Mouse (Mus musculus) erythroblast, embryonic 14.5 days (primary cell): ENCODE measurements around the gene Padi4. TPM values are rescaled to one million over a fixed set of nuclear protein-coding genes. Genes with fewer than 3 reads are reported as not detected.

Experiments used
- H3K27me3 ChIP-seq: 2 replicates; pipeline ENCODE4 v1.6.1; 2012; ENCODE audit warnings: inconsistent platforms; ENCODE audit not compliant: control insufficient read depth
- H3K36me3 ChIP-seq: 2 replicates; pipeline ENCODE4 v1.6.1; 2012; ENCODE audit warnings: mild to moderate bottlenecking, inconsistent platforms; ENCODE audit not compliant: control insufficient read depth
- H3K4me1 ChIP-seq: 2 replicates; pipeline ENCODE4 v1.6.1; 2012; ENCODE audit warnings: inconsistent platforms; ENCODE audit not compliant: control insufficient read depth
- H3K4me3 ChIP-seq: replicated peaks from 2 replicates; pipeline ENCODE3; 2012; ENCODE audit warnings: moderate library complexity, mild to moderate bottlenecking, inconsistent platforms
- H3K9me3 ChIP-seq: 2 replicates; pipeline ENCODE4 v1.6.1; 2012; ENCODE audit warnings: low read length, inconsistent platforms, mixed read lengths; ENCODE audit not compliant: control insufficient read depth
- GATA1 ChIP-seq: IDR thresholded peaks from 2 replicates; pipeline ENCODE4 v1.6.1; 2012; ENCODE audit warnings: low read length, inconsistent platforms, mixed read lengths
- TAL1 ChIP-seq: IDR thresholded peaks from 3 replicates; pipeline ENCODE4 v1.6.1; 2012; ENCODE audit warnings: low read length, inconsistent platforms, mixed read lengths
- polyA plus RNA-seq: library from polyadenylated mRNA; stranded (reverse); fragments of >175 nt; gene quantifications from 2 replicates; pipeline ENCODE4 v1.2.3, GENCODE M21; 2012

Padi4 gene
- polyA plus RNA-seq, 1 experiment, result not detected

- TF ChIP-seq TAL1 (no peak), GATA1 (no peak)
- H3K27me3 ChIP-seq, result no peaks in the 10 kb centered on the region
- H3K4me3 ChIP-seq, result no peak overlapping the region
These were observed 20.7 kb downstream of the Padi4 start for GRCm38 (mm10) chr4:140753366-140753765.

GRCm38 (mm10) chr4:140750328-140750727, 23.7 kb downstream of the Padi4 start:
- Histone ChIP-seq H3K9me3 (no peaks in the 10 kb centered on the region), H3K4me1 (peaks cover 8% of the 10 kb centered on the region), H3K27me3 (no peaks in the 10 kb centered on the region), H3K4me3 (peak overlapping the region; percentile 12), H3K36me3 (no peaks in the 10 kb centered on the region)
- TF ChIP-seq TAL1, result no peak
- TF ChIP-seq GATA1, result no peak

More at GRCm38 (mm10) chr4:140753366-140753765, 20.7 kb downstream of the Padi4 start:
- Histone ChIP-seq H3K9me3 (no peaks in the 10 kb centered on the region), H3K36me3 (no peaks in the 10 kb centered on the region; the same call in 1 of the 2 replicates), H3K4me1 (peaks cover 13% of the 10 kb centered on the region)

- H3K4me1 ChIP-seq, result peaks cover 6% of the 10 kb centered on the region
- H3K36me3 ChIP-seq, result no peaks in the 10 kb centered on the region
- 0 out of 2 replicates have a peak, but pooled peaks cover 5% of the 10 kb centered on the region for H3K27me3 ChIP-seq
- TF ChIP-seq TAL1 (no peak), GATA1 (no peak)
- H3K9me3 ChIP-seq, result no peaks in the 10 kb centered on the region
- H3K4me3 ChIP-seq, result no peak overlapping the region
These were observed 26.1 kb downstream of the Padi4 start for GRCm38 (mm10) chr4:140747978-140748377.

- H3K36me3 ChIP-seq, result no peaks in the 10 kb centered on the region
- TF ChIP-seq TAL1, result no peak
- no peak for TF ChIP-seq GATA1
- no peaks in the 10 kb centered on the region for H3K9me3 ChIP-seq
- H3K27me3 ChIP-seq, result peaks cover 7% of the 10 kb centered on the region
- H3K4me3 ChIP-seq, result no peak overlapping the region
- no peaks in the 10 kb centered on the region for H3K4me1 ChIP-seq
These were observed 29.4 kb downstream of the Padi4 start for GRCm38 (mm10) chr4:140744654-140745053.

- Histone ChIP-seq H3K36me3 (no peaks in the 10 kb centered on the region), H3K4me3 (no peak overlapping the region), H3K27me3 (peaks cover 7% of the 10 kb centered on the region), H3K9me3 (no peaks in the 10 kb centered on the region), H3K4me1 (no peaks in the 10 kb centered on the region)
- TF ChIP-seq GATA1 (no peak), TAL1 (no peak)
These were observed 30.9 kb downstream of the Padi4 start for GRCm38 (mm10) chr4:140743086-140743485.

GRCm38 (mm10) chr4:140742543-140742942, 31.5 kb downstream of the Padi4 start, which contains the start of gene Padi6:
Gene Padi6 (minus strand): TSS chr4:140742643.
- Histone ChIP-seq H3K4me3 (no peak within 1 kb of the TSS), H3K4me1 (no peaks in the 10 kb centered on the region; the same call in 1 of the 2 replicates), H3K9me3 (no peaks in the 10 kb centered on the region), H3K36me3 (no peaks in the 10 kb centered on the region), H3K27me3 (peaks cover 7% of the 10 kb centered on the region)
- no peak for TF ChIP-seq GATA1
- TF ChIP-seq TAL1, result no peak

- no peak overlapping the region for H3K4me3 ChIP-seq
- TF ChIP-seq TAL1 (no peak), GATA1 (no peak)
- no peaks in the 10 kb centered on the region for H3K9me3 ChIP-seq
- H3K27me3 ChIP-seq, result peaks cover 7% of the 10 kb centered on the region
- no peaks in the 10 kb centered on the region for H3K36me3 ChIP-seq
- H3K4me1 ChIP-seq, result peaks cover 4% of the 10 kb centered on the region; the same call in 1 of the 2 replicates
These were observed 32.6 kb downstream of the Padi4 start for GRCm38 (mm10) chr4:140741401-140741800.

- H3K27me3 ChIP-seq, result peaks cover 7% of the 10 kb centered on the region
- TF ChIP-seq TAL1, result no peak
- TF ChIP-seq GATA1, result no peak
These were observed 33.4 kb downstream of the Padi4 start for GRCm38 (mm10) chr4:140740655-140741054.

GRCm38 (mm10) chr4:140732871-140733270, 41.2 kb downstream of the Padi4 start:
- Histone ChIP-seq H3K36me3 (no peaks in the 10 kb centered on the region), H3K4me1 (peaks cover 24% of the 10 kb centered on the region), H3K27me3 (no peaks in the 10 kb centered on the region), H3K9me3 (no peaks in the 10 kb centered on the region), H3K4me3 (no peak overlapping the region)
- TF ChIP-seq TAL1, result no peak
- TF ChIP-seq GATA1, result no peak

More at GRCm38 (mm10) chr4:140740655-140741054, 33.4 kb downstream of the Padi4 start:
- Histone ChIP-seq H3K4me1 (peaks cover 4% of the 10 kb centered on the region; the same call in 1 of the 2 replicates), H3K36me3 (no peaks in the 10 kb centered on the region), H3K9me3 (no peaks in the 10 kb centered on the region), H3K4me3 (no peak overlapping the region)

- Histone ChIP-seq H3K36me3 (no peaks in the 10 kb centered on the region), H3K9me3 (no peaks in the 10 kb centered on the region), H3K4me1 (peaks cover 20% of the 10 kb centered on the region), H3K4me3 (no peak overlapping the region), H3K27me3 (no peaks in the 10 kb centered on the region)
- no peak for TF ChIP-seq GATA1
- no peak for TF ChIP-seq TAL1
These were observed 42.4 kb downstream of the Padi4 start for GRCm38 (mm10) chr4:140731654-140732053.
